Comparison of ENCODE assay signal across 8 mouse cellular contexts in the genomic region with DNA sequence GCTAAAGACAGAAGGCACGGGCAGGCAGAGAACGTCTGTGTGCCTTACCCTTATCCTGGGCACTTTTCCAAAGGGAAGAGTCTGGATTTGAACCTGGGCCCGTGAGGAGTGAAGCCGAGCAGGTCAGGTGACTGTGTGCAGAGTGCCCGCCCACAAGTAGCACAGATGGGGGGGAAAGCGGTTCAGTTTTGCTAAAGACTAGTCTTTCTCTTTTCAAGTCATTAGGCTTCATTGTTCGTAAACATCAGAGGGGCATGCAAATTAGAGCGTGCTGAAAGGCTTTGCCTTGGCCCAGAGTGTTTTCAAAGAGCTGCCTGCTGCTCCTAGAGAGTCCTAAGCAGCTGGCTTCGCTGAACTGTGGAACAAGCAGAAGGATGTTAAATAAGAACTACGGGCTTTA. TPM values are rescaled to one million over a fixed set of nuclear protein-coding genes. Genes with fewer than 3 reads are reported as not detected.
DNase-seq lines count a peak whose midpoint lies in the region; ATAC-seq lines count a peak whose summit lies in the region.

No protein-coding gene starts in this region.

- no peak overlapping the region for H3K9ac ChIP-seq in neural tube, embryonic 11.5 days (ENCODE audit: low read length)
- no peak overlapping the region for H3K9ac ChIP-seq in forebrain, embryonic 11.5 days (ENCODE audit: low read length)
- H3K9ac ChIP-seq in heart, embryonic 11.5 days (ENCODE audit: low read depth, low read length) = no peak overlapping the region
- H3K9ac ChIP-seq in heart, embryonic 12.5 days = no peak overlapping the region

- peak; percentile 57 for DNase-seq in neural tube, embryonic 11.5 days (ENCODE audit: low spot score)
- DNase-seq in neural tube, embryonic 10.5 days (ENCODE audit: extremely low spot score, low spot score) = no peak
- DNase-seq in forebrain, embryonic 11.5 days (ENCODE audit: low spot score) = peak; percentile 75
- peak; percentile 31 to 66 for DNase-seq in left cerebral cortex, postnatal 25 days (ENCODE audit: low spot score in 2 of 2)
- peak; percentile 31 for DNase-seq in right cerebral cortex, postnatal 14 days
- DNase-seq in c-Kit-positive CD71-positive TER-119-positive erythroid progenitor cells, embryonic 14.5 days (ENCODE audit: low spot score) = no peak

- WGBS in neural tube, embryonic 11.5 days = 21% methylated on average over 10 of the region's 10 CpGs
- WGBS in forebrain, embryonic 11.5 days = 16% methylated on average over 10 of the region's 10 CpGs
- WGBS in heart, embryonic 11.5 days (ENCODE audit: insufficient replicate concordance) = 59% methylated on average over 10 of the region's 10 CpGs
- WGBS in heart, embryonic 12.5 days = 55% methylated on average over 10 of the region's 10 CpGs

- H3K4me2 ChIP-seq in neural tube, embryonic 11.5 days (ENCODE audit: low read depth) = no peak overlapping the region
- H3K4me2 ChIP-seq in forebrain, embryonic 11.5 days (ENCODE audit: low read depth, low read length, severe bottlenecking) = no peak overlapping the region
- H3K4me2 ChIP-seq in heart, embryonic 11.5 days = no peak overlapping the region
- no peak overlapping the region for H3K4me2 ChIP-seq in heart, embryonic 12.5 days

- no peaks in the 10 kb centered on the region for H3K9me3 ChIP-seq in neural tube, embryonic 11.5 days (ENCODE audit: control insufficient read depth, low read length)
- no peaks in the 10 kb centered on the region for H3K9me3 ChIP-seq in forebrain, embryonic 11.5 days (ENCODE audit: control insufficient read depth, low read length)
- H3K9me3 ChIP-seq in heart, embryonic 11.5 days (replicated peaks; ENCODE audit: control insufficient read depth, low read length) = no peaks in the 10 kb centered on the region
- H3K9me3 ChIP-seq in heart, embryonic 12.5 days (replicated peaks) = no peaks in the 10 kb centered on the region

- intact Hi-C loops in left cerebral cortex, postnatal 25 days (cut with DNase I) = no loop called here

- H3K27me3 ChIP-seq in neural tube, embryonic 11.5 days (ENCODE audit: control insufficient read depth, insufficient read depth, low read length) = no peaks in the 10 kb centered on the region
- no peaks in the 10 kb centered on the region for H3K27me3 ChIP-seq in forebrain, embryonic 11.5 days (ENCODE audit: control insufficient read depth, insufficient read depth, low read length)
- H3K27me3 ChIP-seq in heart, embryonic 11.5 days (ENCODE audit: control insufficient read depth, insufficient read depth, low read length) = no peaks in the 10 kb centered on the region
- H3K27me3 ChIP-seq in heart, embryonic 12.5 days (replicated peaks) = no peaks in the 10 kb centered on the region

- no peak overlapping the region for H3K4me3 ChIP-seq in neural tube, embryonic 11.5 days (ENCODE audit: low read depth, low read length)
- no peak overlapping the region for H3K4me3 ChIP-seq in forebrain, embryonic 11.5 days (ENCODE audit: low read depth, low read length)
- no peak overlapping the region for H3K4me3 ChIP-seq in heart, embryonic 11.5 days (ENCODE audit: low read depth, low read length)
- no peak overlapping the region for H3K4me3 ChIP-seq in heart, embryonic 12.5 days

- H3K27ac ChIP-seq in neural tube, embryonic 11.5 days (ENCODE audit: low read depth, low read length) = no peak overlapping the region; the same call in 1 of the 2 replicates
- H3K27ac ChIP-seq in forebrain, embryonic 11.5 days (ENCODE audit: low read depth, low read length) = peak overlapping the region; percentile 81
- no peak overlapping the region for H3K27ac ChIP-seq in heart, embryonic 11.5 days (ENCODE audit: low read depth, low read length)
- H3K27ac ChIP-seq in heart, embryonic 12.5 days (ENCODE audit: poor library complexity, severe bottlenecking) = no peak overlapping the region

- no peaks in the 10 kb centered on the region for H3K36me3 ChIP-seq in neural tube, embryonic 11.5 days (ENCODE audit: control insufficient read depth, insufficient read depth, low read length)
- no peaks in the 10 kb centered on the region; the same call in 1 of the 2 replicates for H3K36me3 ChIP-seq in forebrain, embryonic 11.5 days (ENCODE audit: control insufficient read depth, insufficient read depth, low read length)
- peaks cover 4% of the 10 kb centered on the region; the same call in 1 of the 2 replicates for H3K36me3 ChIP-seq in heart, embryonic 11.5 days (ENCODE audit: control insufficient read depth, insufficient read depth, low read length)
- H3K36me3 ChIP-seq in heart, embryonic 12.5 days = peaks cover 78% of the 10 kb centered on the region

- peak; percentile 86; the same call in 1 of the 2 replicates for ATAC-seq in neural tube, embryonic 11.5 days (ENCODE audit: insufficient read depth, low FRiP score, low TSS enrichment)
- peak; percentile 89 for ATAC-seq in forebrain, embryonic 11.5 days (replicated peaks; ENCODE audit: low FRiP score)
- no peak for ATAC-seq in heart, embryonic 11.5 days (replicated peaks; ENCODE audit: insufficient number of reproducible peaks, low FRiP score, low TSS enrichment)
- ATAC-seq in heart, embryonic 12.5 days (ENCODE audit: insufficient number of reproducible peaks, low FRiP score) = no peak

- 0 out of 2 replicates have a peak, but pooled peaks cover 2% of the 10 kb centered on the region for H3K4me1 ChIP-seq in neural tube, embryonic 11.5 days (ENCODE audit: control insufficient read depth, insufficient read depth, low read length)
- H3K4me1 ChIP-seq in forebrain, embryonic 11.5 days (replicated peaks; ENCODE audit: control insufficient read depth, insufficient read depth, low read length) = peaks cover 26% of the 10 kb centered on the region
- peaks cover 5% of the 10 kb centered on the region for H3K4me1 ChIP-seq in heart, embryonic 11.5 days (ENCODE audit: control insufficient read depth, insufficient read depth, low read length)
- H3K4me1 ChIP-seq in heart, embryonic 12.5 days (replicated peaks) = peaks cover 14% of the 10 kb centered on the region

RNA-seq across cellular contexts. Expression of a gene that starts 50.4 kb away (rescaled TPM):
- 21.9 and 22.4 TPM in 2 replicates for polyA plus RNA-seq in neural tube, embryonic 11.5 days (2014; fragmentation: Nextera tagmentation; extraction: Ambion mirVana)
- polyA plus RNA-seq in forebrain, embryonic 11.5 days (2014; fragmentation: Nextera tagmentation; extraction: Ambion mirVana) = 39.8 and 43.9 TPM in 2 replicates
- 10 to 100 TPM; 29.9 to 35.4 TPM for total RNA-seq in left cerebral cortex, postnatal 25 days (2021)
- 31.3 and 37.2 TPM in 2 replicates for polyA plus RNA-seq in heart, embryonic 11.5 days (2014; fragmentation: Nextera tagmentation; extraction: Ambion mirVana)
- polyA plus RNA-seq in heart, embryonic 12.5 days (2016; fragmentation: Nextera tagmentation; extraction: Ambion mirVana) = 48.3 and 54.0 TPM in 2 replicates

RNA-seq across cellular contexts. Expression of a gene that starts 59.3 kb away (rescaled TPM):
- 0.20 and 0.23 TPM in 2 replicates for polyA plus RNA-seq in neural tube, embryonic 11.5 days (2014; fragmentation: Nextera tagmentation; extraction: Ambion mirVana)
- 0.07 TPM in 1 of 2 replicates, not detected in the other for polyA plus RNA-seq in forebrain, embryonic 11.5 days (2014; fragmentation: Nextera tagmentation; extraction: Ambion mirVana)
- under 1 TPM in 1 of 2 experiments, not detected in 1; 0.16 TPM for total RNA-seq in left cerebral cortex, postnatal 25 days (2021)
- polyA plus RNA-seq in heart, embryonic 11.5 days (2014; fragmentation: Nextera tagmentation; extraction: Ambion mirVana) = 0.39 and 0.56 TPM in 2 replicates
- 0.12 and 0.24 TPM in 2 replicates for polyA plus RNA-seq in heart, embryonic 12.5 days (2016; fragmentation: Nextera tagmentation; extraction: Ambion mirVana)

Comparison
In these comparisons a context has a peak if more than half of its experiments do, and no peak if none do; other contexts are left out.
1. DNase-seq: peak in neural tube, embryonic 11.5 days (single experiment), forebrain, embryonic 11.5 days (single experiment), left cerebral cortex, postnatal 25 days (2 of 2) and right cerebral cortex, postnatal 14 days (single experiment); none in neural tube, embryonic 10.5 days (single experiment) and c-Kit-positive CD71-positive TER-119-positive erythroid progenitor cells, embryonic 14.5 days (single experiment).
2. ATAC-seq: peak in neural tube, embryonic 11.5 days (single experiment) and forebrain, embryonic 11.5 days (single experiment); none in heart, embryonic 11.5 days (single experiment) and heart, embryonic 12.5 days (single experiment).